Mouse (Mus musculus): ENCODE data around the gene Ahnak2. TPM values are rescaled to one million over a fixed set of nuclear protein-coding genes. Genes with fewer than 3 reads are reported as not detected.

The Ahnak2 gene
- polyA plus RNA-seq, 1 experiment = 25.8 TPM

DNA sequence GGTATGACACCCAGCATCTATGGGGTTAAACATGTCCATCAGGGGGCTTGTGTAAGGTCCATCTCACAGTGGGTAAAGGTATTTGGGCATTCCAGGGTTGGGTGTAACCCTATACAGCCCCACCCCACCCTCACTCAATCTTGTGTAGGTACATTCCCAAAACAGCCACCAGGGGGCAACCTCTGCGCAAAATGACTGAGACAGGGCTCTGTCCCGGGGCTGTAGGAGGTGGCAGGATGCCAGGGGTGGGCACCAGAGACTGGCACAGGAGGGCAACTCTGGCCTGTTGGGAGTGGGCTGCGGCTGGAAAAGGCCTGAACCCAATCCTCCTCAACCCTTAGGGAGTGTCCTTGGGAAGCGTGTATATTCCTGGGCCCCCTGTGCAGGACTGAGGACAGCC lies 2.0 kb downstream of the Ahnak2 start:
- Histone ChIP-seq H3K36me3 (ENCODE audit: control insufficient read depth, insufficient read depth, low read length, poor library complexity, severe bottlenecking) (no peaks in the 10 kb centered on the region), H3K9me3 (replicated peaks; ENCODE audit: control insufficient read depth, insufficient read depth, low read length, poor library complexity, severe bottlenecking) (no peaks in the 10 kb centered on the region), H3K4me3 (ENCODE audit: low read depth, low read length) (no peak overlapping the region), H3K27ac (ENCODE audit: insufficient read depth, low read length) (no peak overlapping the region), H3K4me1 (ENCODE audit: control insufficient read depth, insufficient read depth, low read length) (peaks cover 7% of the 10 kb centered on the region), H3K9ac (ENCODE audit: low read depth, poor library complexity, severe bottlenecking) (no peak overlapping the region), H3K27me3 (ENCODE audit: control insufficient read depth, insufficient read depth, low read length, poor library complexity, severe bottlenecking) (no peaks in the 10 kb centered on the region)
- TF ChIP-seq CTCF (IDR thresholded peaks at IDR 0.05; ENCODE audit: low read depth, low read length) = peak; percentile 80
- no peak for TF ChIP-seq EP300 (IDR thresholded peaks at IDR 0.05; ENCODE audit: insufficient read depth, low read depth, low read length)

DNA sequence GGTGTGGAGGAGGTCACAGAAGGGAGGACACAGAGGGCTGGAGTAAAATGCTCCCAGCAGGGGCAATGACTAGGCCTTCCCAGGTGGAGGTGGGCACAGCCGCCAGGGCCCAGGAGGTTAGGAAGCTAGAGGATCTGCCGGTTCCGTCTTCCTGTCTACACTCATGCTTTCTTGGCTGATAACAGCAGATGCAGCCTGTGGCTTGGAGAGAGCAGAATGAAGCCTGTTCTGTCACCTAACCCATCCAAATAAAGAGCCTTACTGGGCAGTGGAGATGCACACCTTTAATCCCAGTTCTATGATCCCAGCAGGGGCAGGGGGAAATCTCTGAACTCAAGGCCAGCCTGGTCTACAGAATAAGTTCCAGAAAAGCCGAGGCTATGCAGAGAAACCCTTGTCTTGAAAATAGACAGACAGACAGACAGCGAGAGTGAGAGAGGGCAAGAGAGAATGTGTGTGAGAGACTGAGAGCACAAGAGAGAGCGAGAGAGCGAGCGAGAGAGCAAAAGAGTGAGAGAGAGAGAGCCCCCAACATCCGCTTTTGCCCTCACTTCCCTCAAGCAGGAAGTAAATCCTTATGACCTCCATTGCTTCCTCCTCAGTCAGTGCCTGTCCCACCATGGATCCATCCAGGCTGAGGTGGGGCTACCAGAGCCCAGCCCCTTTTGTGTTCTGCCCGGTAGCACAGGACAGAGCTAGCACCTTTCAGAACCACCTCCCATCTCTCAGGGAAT lies 3.1 kb downstream of the Ahnak2 start:
- no peaks in the 10 kb centered on the region for H3K36me3 ChIP-seq (ENCODE audit: control insufficient read depth, insufficient read depth, low read length, poor library complexity, severe bottlenecking)
- no peaks in the 10 kb centered on the region for H3K9me3 ChIP-seq (replicated peaks; ENCODE audit: control insufficient read depth, insufficient read depth, low read length, poor library complexity, severe bottlenecking)
- no peak overlapping the region for H3K4me3 ChIP-seq (ENCODE audit: low read depth, low read length)
- no peaks in the 10 kb centered on the region for H3K27me3 ChIP-seq (ENCODE audit: control insufficient read depth, insufficient read depth, low read length, poor library complexity, severe bottlenecking)
- H3K9ac ChIP-seq (ENCODE audit: low read depth, poor library complexity, severe bottlenecking) = no peak overlapping the region
- peaks cover 7% of the 10 kb centered on the region for H3K4me1 ChIP-seq (ENCODE audit: control insufficient read depth, insufficient read depth, low read length)
- TF ChIP-seq POLR2A (IDR thresholded peaks at IDR 0.05; ENCODE audit: insufficient read depth, low read length) (no peak), EP300 (IDR thresholded peaks at IDR 0.05; ENCODE audit: insufficient read depth, low read depth, low read length) (no peak), CTCF (IDR thresholded peaks at IDR 0.05; ENCODE audit: low read depth, low read length) (no peak)
- H3K27ac ChIP-seq (ENCODE audit: insufficient read depth, low read length) = no peak overlapping the region

- peaks cover 7% of the 10 kb centered on the region for H3K4me1 ChIP-seq (ENCODE audit: control insufficient read depth, insufficient read depth, low read length)
- H3K36me3 ChIP-seq (ENCODE audit: control insufficient read depth, insufficient read depth, low read length, poor library complexity, severe bottlenecking) = no peaks in the 10 kb centered on the region
- H3K27me3 ChIP-seq (ENCODE audit: control insufficient read depth, insufficient read depth, low read length, poor library complexity, severe bottlenecking) = no peaks in the 10 kb centered on the region
- H3K4me3 ChIP-seq (ENCODE audit: low read depth, low read length) = no peak overlapping the region
- no peaks in the 10 kb centered on the region for H3K9me3 ChIP-seq (replicated peaks; ENCODE audit: control insufficient read depth, insufficient read depth, low read length, poor library complexity, severe bottlenecking)
- TF ChIP-seq POLR2A (IDR thresholded peaks at IDR 0.05; ENCODE audit: insufficient read depth, low read length) (no peak), EP300 (IDR thresholded peaks at IDR 0.05; ENCODE audit: insufficient read depth, low read depth, low read length) (no peak), CTCF (IDR thresholded peaks at IDR 0.05; ENCODE audit: low read depth, low read length) (no peak)
- H3K27ac ChIP-seq (ENCODE audit: insufficient read depth, low read length) = no peak overlapping the region
- no peak overlapping the region for H3K9ac ChIP-seq (ENCODE audit: low read depth, poor library complexity, severe bottlenecking)
Observed at GRCm38 (mm10) chr12:112798716-112799115, 3.7 kb downstream of the Ahnak2 start.

DNA sequence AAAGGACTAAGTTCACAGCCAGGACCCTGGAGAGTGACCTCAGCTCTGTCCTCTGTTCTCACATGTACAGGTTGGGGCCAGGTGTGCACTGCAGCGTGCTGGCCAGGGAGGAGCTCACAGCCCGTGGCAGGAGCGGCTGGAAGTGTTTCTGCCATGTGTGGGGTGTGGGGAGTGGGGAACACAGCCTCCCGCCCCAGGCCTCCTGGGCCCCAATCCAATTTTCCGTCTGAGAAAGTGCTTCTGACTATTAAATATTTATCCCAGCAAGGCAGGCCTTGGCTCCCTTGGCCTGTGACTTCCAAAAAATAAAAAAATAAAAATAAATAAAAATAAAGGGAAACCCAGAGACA lies 4.2 kb downstream of the Ahnak2 start:
- Histone ChIP-seq H3K9me3 (replicated peaks; ENCODE audit: control insufficient read depth, insufficient read depth, low read length, poor library complexity, severe bottlenecking) (no peaks in the 10 kb centered on the region), H3K4me1 (ENCODE audit: control insufficient read depth, insufficient read depth, low read length) (peaks cover 9% of the 10 kb centered on the region), H3K36me3 (ENCODE audit: control insufficient read depth, insufficient read depth, low read length, poor library complexity, severe bottlenecking) (no peaks in the 10 kb centered on the region), H3K27me3 (ENCODE audit: control insufficient read depth, insufficient read depth, low read length, poor library complexity, severe bottlenecking) (no peaks in the 10 kb centered on the region), H3K27ac (ENCODE audit: insufficient read depth, low read length) (no peak overlapping the region), H3K4me3 (ENCODE audit: low read depth, low read length) (no peak overlapping the region), H3K9ac (ENCODE audit: low read depth, poor library complexity, severe bottlenecking) (no peak overlapping the region)
- no peak for TF ChIP-seq EP300 (IDR thresholded peaks at IDR 0.05; ENCODE audit: insufficient read depth, low read depth, low read length)
- no peak for TF ChIP-seq POLR2A (IDR thresholded peaks at IDR 0.05; ENCODE audit: insufficient read depth, low read length)
- no peak for TF ChIP-seq CTCF (IDR thresholded peaks at IDR 0.05; ENCODE audit: low read depth, low read length)

DNA sequence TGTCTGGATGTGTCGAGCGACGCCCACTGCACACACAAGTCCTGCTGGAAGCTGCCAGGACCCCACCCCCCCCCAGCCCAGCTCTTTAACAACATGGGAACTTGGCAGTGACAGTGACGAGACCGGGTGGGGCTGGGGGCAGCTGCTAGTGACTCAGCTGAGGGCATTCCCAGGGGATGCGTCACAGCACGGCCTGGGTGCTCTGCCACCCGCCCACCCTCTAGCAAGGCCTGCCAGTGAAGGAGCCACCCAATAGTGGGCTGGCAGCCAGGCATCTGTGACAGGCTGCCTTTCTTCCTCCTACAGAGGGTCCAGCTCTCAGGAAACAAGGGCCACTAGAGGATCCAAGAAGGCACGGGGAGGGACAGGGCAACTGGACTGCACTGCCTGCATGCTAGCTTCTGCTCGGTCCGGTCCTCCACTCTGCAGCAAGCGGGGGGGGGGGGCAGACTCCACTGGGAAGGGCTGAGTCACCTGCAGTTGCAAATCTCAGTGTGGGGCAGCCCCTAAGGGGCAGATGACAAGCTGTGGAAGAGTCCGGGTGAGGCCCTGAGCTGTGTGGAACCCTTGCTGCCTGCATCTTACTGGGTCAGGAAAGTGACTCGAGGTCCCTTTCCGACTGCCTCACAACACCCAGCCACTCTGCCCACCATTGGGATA lies 4.7 kb downstream of the Ahnak2 start:
- TF ChIP-seq POLR2A (IDR thresholded peaks at IDR 0.05; ENCODE audit: insufficient read depth, low read length) (no peak), CTCF (IDR thresholded peaks at IDR 0.05; ENCODE audit: low read depth, low read length) (no peak), EP300 (IDR thresholded peaks at IDR 0.05; ENCODE audit: insufficient read depth, low read depth, low read length) (no peak)
- no peaks in the 10 kb centered on the region for H3K27me3 ChIP-seq (ENCODE audit: control insufficient read depth, insufficient read depth, low read length, poor library complexity, severe bottlenecking)

More for the DNA sequence above, 4.7 kb downstream of the Ahnak2 start:
- H3K4me1 ChIP-seq (ENCODE audit: control insufficient read depth, insufficient read depth, low read length) = peaks cover 9% of the 10 kb centered on the region
- H3K9me3 ChIP-seq (replicated peaks; ENCODE audit: control insufficient read depth, insufficient read depth, low read length, poor library complexity, severe bottlenecking) = no peaks in the 10 kb centered on the region
- H3K36me3 ChIP-seq (ENCODE audit: control insufficient read depth, insufficient read depth, low read length, poor library complexity, severe bottlenecking) = no peaks in the 10 kb centered on the region
- H3K27ac ChIP-seq (ENCODE audit: insufficient read depth, low read length) = no peak overlapping the region
- H3K4me3 ChIP-seq (ENCODE audit: low read depth, low read length) = no peak overlapping the region
- no peak overlapping the region for H3K9ac ChIP-seq (ENCODE audit: low read depth, poor library complexity, severe bottlenecking)
